Mouse (Mus musculus): Measurements from ENCODE around the gene Unc5b. TPM values are rescaled to one million over a fixed set of nuclear protein-coding genes. Genes with fewer than 3 reads are reported as not detected.

The Unc5b gene
- total and polyA plus RNA-seq, 3 experiments = 0.04 to 0.21 (median 0.06) TPM

DNA sequence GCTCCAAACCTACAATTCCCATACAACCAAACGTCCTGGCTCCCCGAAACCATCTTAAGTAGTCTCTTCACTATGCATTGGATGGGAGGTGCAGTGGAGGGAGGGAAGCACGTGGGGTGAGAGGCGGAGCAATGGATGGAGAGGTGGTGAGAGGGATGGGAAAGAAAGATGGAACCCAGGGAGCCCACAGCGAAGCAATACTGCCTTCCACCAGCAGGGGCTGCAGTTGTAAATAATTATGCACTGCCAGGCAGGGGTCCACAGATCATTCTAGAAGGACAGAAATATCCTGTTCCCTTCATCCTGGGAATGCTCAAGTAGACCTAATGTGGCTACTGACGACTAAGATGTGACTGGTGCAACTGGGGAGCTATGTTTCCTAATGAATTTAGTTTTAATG, 55.9 kb downstream of the Unc5b start:
- DNase-seq (ENCODE audit: extremely low read depth) = peak; percentile 15
- Histone ChIP-seq H3K79me2 (replicated peaks; ENCODE audit: control insufficient read depth, extremely low read depth, insufficient read depth, poor library complexity, severe bottlenecking) (no peaks in the 10 kb centered on the region), H3K4me2 (ENCODE audit: insufficient read depth, low read depth, poor library complexity, severe bottlenecking) (no peak overlapping the region), H3K4me1 (ENCODE audit: control insufficient read depth in 1 of 2, insufficient read depth in 2 of 2) (no peaks in the 10 kb centered on the region; a peak in 1 of 4 replicates), H3K27me3 (replicated peaks) (peaks cover 52% of the 10 kb centered on the region), H3K9me3 (replicated peaks; ENCODE audit: low read length) (no peaks in the 10 kb centered on the region), H3K4me3 (replicated peaks in 1 of 3; ENCODE audit: low read depth in 2 of 3, low read length in 2 of 3, poor library complexity in 1 of 3) (no peak overlapping the region), H3K9ac (ENCODE audit: insufficient read depth, low read depth) (no peak overlapping the region), H3K36me3 (replicated peaks in 1 of 2; ENCODE audit: control insufficient read depth in 1 of 2, insufficient read depth in 1 of 2, low read length in 1 of 2) (no peaks in the 10 kb centered on the region), H3K27ac (ENCODE audit: insufficient read depth, low read depth) (no peak overlapping the region)
- TF ChIP-seq MAZ (IDR thresholded peaks at IDR 0.05; ENCODE audit: low read depth, low read length) (no peak), RAD21 (IDR thresholded peaks at IDR 0.05; ENCODE audit: low read depth, low read length) (peak; percentile 26), NRF1 (IDR thresholded peaks at IDR 0.05; ENCODE audit: low read depth, low read length) (no peak), ELF1 (IDR thresholded peaks at IDR 0.05; ENCODE audit: low read depth, low read length) (no peak), CTCF (conservative IDR thresholded peaks at IDR 0.05 in 1 of 2, IDR thresholded peaks at IDR 0.05 in 1 of 2; ENCODE audit: low read depth in 2 of 2, low read length in 2 of 2) (peak; percentile 66 to 67; a peak in 3 of 4 replicates), USF2 (conservative IDR thresholded peaks at IDR 0.05; ENCODE audit: low read depth, low read length) (no peak), CHD1 (IDR thresholded peaks at IDR 0.05; ENCODE audit: low read depth, low read length) (no peak), MXI1 (IDR thresholded peaks at IDR 0.05; ENCODE audit: low read depth, low read length) (no peak), CHD2 (IDR thresholded peaks at IDR 0.05; ENCODE audit: low read length) (no peak), USF1 (IDR thresholded peaks at IDR 0.05; ENCODE audit: low read depth, low read length) (no peak), TCF12 (IDR thresholded peaks at IDR 0.05; ENCODE audit: low read depth, low read length) (no peak), BHLHE40 (IDR thresholded peaks at IDR 0.05; ENCODE audit: low read depth, low read length) (no peak), KAT2A (IDR thresholded peaks at IDR 0.05; ENCODE audit: insufficient replicate concordance, low read length) (no peak), ZNF384 (IDR thresholded peaks at IDR 0.05; ENCODE audit: low read depth, low read length) (no peak), MAX (IDR thresholded peaks at IDR 0.05; ENCODE audit: low read length) (no peak), UBTF (IDR thresholded peaks at IDR 0.05; ENCODE audit: low read depth, low read length) (no peak), IRF4 (IDR thresholded peaks at IDR 0.05; ENCODE audit: low read depth, low read length) (no peak), ZC3H11A (IDR thresholded peaks at IDR 0.05; ENCODE audit: low read depth, low read length) (no peak), PAX5 (IDR thresholded peaks at IDR 0.05; ENCODE audit: low read length) (no peak), SMC3 (IDR thresholded peaks at IDR 0.05; ENCODE audit: low read depth, low read length) (peak; percentile 29), RCOR1 (conservative IDR thresholded peaks at IDR 0.05; ENCODE audit: low read depth, low read length) (no peak), JUN (IDR thresholded peaks at IDR 0.05; ENCODE audit: insufficient read depth, low read depth, low read length) (no peak), E2F4 (IDR thresholded peaks at IDR 0.05; ENCODE audit: insufficient replicate concordance, low read depth, low read length) (no peak), TBP (conservative IDR thresholded peaks at IDR 0.05; ENCODE audit: low read depth, low read length) (no peak), POLR2A (IDR thresholded peaks at IDR 0.05; ENCODE audit: low read depth, low read length) (no peak)
- in situ Hi-C loops (cut with MboI; ENCODE audit: low pct_ligation_motif_present, low pct_unique_long_range_greater_than_20kb, low sequenced_read_pairs) (loop anchor here (5.0 kb wide), 1 partner anchor 277 kb away; no protein-coding TSS in a partner anchor), dilution Hi-C loops (cut with MboI; ENCODE audit: extremely low pct_ligation_motif_present, extremely low pct_unique_long_range_greater_than_20kb, low sequenced_read_pairs) (no loop called here)
